Mouse (Mus musculus) gastrocnemius, postnatal 14 days (tissue): ENCODE measurements around the gene Gm16223. TPM values are rescaled to one million over a fixed set of nuclear protein-coding genes. Genes with fewer than 3 reads are reported as not detected.

Experiments
- DNase-seq: peaks from one replicate; pipeline ENCODE4 v3.0.0; 2021; ENCODE audit warnings: mixed read lengths
- intact Hi-C: fragments of 180-260 bp; cut with DNase I; formaldehyde crosslinking; loops from one replicate; pipeline ENCODE4 v1.15.1; 2025; ENCODE audit warnings: low total_unique reads
- long read RNA-seq, 2 experiments: library from polyadenylated mRNA; stranded (forward); transcript quantifications; one replicate each; pipeline ENCODE4 v2.0.0; 2021
- total RNA-seq, 2 experiments: library from RNA; stranded (reverse); gene quantifications; 2 replicates each; pipeline ENCODE4 v1.2.3; 2021

Gm16223 gene
- not detected for total RNA-seq
- long read RNA-seq, experiment 1, result 0 reads
- long read RNA-seq, experiment 2, result 0 reads

DNA sequence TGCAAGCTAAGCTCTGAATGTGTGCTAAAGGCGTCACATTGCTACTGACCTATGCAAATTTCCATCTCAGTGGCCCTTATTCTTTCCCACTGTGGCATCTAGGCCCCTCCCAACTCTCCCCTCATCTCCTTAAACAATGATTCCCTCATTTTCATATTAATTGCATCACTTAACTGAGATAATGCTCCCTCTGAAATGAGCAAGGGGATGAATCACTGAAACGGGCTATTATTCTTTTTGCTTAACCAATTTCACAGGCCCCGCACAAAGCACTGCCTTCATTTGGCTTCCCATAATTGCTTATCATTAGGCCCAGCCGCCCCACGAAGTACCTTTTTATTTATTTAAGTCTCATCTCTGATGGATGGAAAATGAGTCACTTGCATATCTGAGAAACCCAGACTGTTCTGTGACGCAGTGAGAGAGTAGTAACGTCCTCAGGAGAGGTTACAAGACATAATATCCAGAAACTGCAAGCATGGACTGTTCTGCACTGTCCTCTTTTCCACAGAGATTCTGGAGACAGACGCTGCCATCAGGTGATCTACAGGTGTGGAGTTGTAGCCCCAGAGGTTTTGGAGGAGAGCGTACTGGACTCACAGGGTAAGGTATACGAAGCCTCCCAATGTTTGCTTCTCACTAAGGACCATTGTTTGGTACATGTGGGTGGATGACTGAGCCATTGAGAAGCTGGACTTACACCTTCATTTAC lies at the start of gene Gm16223:
Gene Gm16223 (plus strand): TSS at position 485 of the 712 bp plus-strand sequence.
- no peak for DNase-seq
- intact Hi-C loops, result no loop called here

DNA sequence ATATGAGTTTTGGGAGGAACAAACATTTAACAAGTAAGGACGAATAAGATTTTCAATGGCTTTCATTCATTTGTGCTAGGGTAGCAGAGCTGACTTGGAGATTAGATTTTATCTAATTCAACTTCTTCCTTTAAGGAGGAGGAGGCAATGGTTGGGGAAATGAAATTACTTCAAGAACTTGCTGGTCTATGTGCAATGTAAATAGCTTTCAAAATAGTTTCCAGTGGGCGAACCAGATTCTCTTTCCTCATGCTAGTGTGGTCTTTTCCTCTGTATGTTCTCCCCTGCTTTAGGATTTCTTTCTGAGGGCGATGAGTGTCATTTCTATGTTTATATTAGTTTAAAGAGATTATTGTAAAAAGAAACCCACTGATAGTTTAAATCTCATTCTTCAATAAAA lies 45.7 kb upstream of the Gm16223 start:
- no peak for DNase-seq
- intact Hi-C loops, result no loop called here

- intact Hi-C loops, result no loop called here
- no peak for DNase-seq
These were observed 44.2 kb upstream of the Gm16223 start for GRCm38 (mm10) chr5:42023521-42023920.

DNA sequence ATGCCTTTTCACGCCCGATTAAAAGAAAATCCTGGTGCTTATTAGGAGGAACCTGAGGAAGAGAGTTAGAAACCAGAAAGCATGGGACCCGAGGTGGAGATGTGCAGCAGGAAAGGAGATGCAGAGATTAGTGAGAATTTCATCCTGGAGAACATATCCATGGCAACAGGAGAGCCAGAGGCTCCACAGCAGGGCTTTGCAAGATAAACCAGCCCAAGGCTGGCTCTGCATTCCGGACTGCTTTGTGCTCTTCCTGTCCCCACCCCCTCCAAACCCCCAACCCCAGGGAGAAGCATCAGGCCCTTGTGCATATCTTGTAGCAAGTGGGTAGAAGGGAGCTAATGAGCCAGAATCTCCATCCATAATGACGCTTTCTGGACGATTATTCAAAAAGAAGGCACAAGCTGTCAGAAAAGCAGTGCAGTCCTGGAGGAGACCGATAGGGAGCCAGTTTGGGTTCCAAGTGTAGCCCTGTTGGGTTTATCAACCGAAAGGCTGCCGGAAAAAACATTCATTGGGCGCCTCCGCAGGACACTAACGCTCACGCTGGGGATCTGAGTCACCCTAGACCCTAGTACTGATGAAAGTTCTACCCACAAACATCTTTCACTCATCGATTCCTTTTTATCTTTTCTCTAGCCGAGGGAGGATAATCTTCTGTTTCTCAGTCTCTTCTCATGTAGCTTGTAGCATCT lies 31.2 kb upstream of the Gm16223 start:
- no peak for DNase-seq
- intact Hi-C loops, result no loop called here

GRCm38 (mm10) chr5:42054636-42055035 lies 13.1 kb upstream of the Gm16223 start:
- DNase-seq, result no peak
- intact Hi-C loops, result no loop called here

GRCm38 (mm10) chr5:42055151-42055550 lies 12.6 kb upstream of the Gm16223 start:
- intact Hi-C loops, result no loop called here
- DNase-seq, result no peak

DNA sequence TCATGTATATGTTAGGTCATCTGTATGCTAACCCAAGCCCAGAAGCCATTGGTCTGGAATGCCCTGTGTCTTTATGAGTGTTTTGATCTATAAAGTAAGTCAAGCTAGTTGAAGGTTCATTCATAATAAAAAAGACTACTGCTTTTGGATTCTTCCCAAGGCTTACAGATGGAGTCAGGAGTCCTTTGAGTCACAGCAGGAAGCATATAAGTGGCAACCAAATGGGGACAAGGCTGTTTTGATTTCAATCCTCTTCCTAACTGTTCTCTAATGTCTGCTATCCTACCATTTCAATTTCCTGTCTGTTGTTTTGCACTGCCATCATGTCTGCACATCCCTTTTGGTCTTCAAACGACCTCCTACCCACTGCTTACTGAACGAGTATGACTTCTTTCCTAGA lies 2.7 kb upstream of the Gm16223 start:
- no peak for DNase-seq
- intact Hi-C loops, result no loop called here

- intact Hi-C loops, result no loop called here
These were observed 685 bp upstream of the Gm16223 start for GRCm38 (mm10) chr5:42067075-42067474.

DNA sequence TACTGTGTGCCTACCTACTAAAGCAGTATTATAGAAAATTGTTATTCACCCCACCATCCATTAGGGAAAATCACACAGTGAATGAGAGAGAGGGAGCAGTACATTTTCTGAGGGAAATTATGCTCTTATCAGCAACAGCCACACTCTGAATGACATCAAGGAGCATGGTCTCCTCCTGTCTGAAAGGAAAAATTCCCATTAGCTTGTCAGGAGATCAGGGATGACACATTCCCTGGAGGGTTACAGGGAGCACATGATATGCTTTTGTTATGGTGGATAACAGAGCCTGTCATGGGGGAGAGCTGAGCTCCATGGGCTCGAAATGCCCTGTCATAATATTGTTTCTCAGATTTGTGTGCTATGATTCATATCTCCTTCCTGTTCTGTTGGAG lies 424 bp downstream of the Gm16223 start:
- intact Hi-C loops, result no loop called here

More at GRCm38 (mm10) chr5:42067075-42067474, 685 bp upstream of the Gm16223 start:
- no peak for DNase-seq

GRCm38 (mm10) chr5:42116586-42117346 lies 49.0 kb downstream of the Gm16223 start:
- intact Hi-C loops, result no loop called here

More for the DNA sequence above, 424 bp downstream of the Gm16223 start:
- DNase-seq, result no peak

GRCm38 (mm10) chr5:42125562-42125961 lies 57.8 kb downstream of the Gm16223 start:
- intact Hi-C loops, result no loop called here
- no peak for DNase-seq

More at GRCm38 (mm10) chr5:42116586-42117346, 49.0 kb downstream of the Gm16223 start:
- DNase-seq, result no peak

GRCm38 (mm10) chr5:42155626-42156025 lies 87.9 kb downstream of the Gm16223 start:
- intact Hi-C loops, result no loop called here
- DNase-seq, result no peak

DNA sequence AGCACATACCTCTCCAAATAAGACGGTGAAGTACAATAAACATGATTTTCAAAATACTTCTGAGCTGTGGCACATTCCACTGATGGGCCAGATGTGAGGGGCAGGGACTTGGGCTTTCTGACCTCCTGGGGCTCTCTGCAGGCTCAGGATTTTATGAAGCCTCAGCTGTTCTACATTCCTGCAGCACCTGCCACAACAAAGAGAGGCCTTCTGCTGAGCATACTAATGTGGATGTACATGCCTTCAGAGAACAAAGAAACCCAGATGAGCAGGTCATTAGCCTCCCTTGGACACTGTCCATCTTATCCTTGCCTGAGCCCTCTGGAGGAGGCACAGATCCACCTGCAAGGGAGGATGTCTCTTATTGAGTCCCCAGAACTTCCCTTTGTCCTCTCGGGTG lies 97.0 kb downstream of the Gm16223 start:
- intact Hi-C loops, result no loop called here
- no peak for DNase-seq

GRCm38 (mm10) chr5:42166311-42166710 lies 98.6 kb downstream of the Gm16223 start:
- intact Hi-C loops, result no loop called here
- no peak for DNase-seq

DNA sequence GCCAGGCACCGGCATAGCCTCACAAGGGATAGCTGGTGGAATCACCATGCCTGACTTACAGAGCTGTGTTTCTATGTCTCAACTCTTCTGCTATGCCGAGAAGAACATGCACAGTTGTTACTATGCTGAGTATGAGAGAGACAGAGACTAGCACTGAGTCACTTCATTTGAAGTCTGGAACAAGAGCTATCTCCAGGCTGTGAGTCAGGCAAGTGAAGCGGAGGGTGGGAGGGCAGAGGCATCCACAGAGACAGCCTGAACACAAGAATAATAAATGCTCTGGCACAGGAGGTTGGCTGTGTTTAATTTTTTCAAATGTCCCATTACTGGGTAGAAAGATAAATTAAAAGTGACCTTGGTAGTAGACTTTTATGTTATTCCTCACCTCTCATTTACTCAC lies 100.3 kb downstream of the Gm16223 start:
- DNase-seq, result no peak

GRCm38 (mm10) chr5:42168785-42169184 lies 101.0 kb downstream of the Gm16223 start:
- DNase-seq, result no peak
- intact Hi-C loops, result no loop called here

More for the DNA sequence above, 100.3 kb downstream of the Gm16223 start:
- intact Hi-C loops, result no loop called here

- intact Hi-C loops, result no loop called here
These were observed 106.3 kb downstream of the Gm16223 start for GRCm38 (mm10) chr5:42174109-42174508.

DNA sequence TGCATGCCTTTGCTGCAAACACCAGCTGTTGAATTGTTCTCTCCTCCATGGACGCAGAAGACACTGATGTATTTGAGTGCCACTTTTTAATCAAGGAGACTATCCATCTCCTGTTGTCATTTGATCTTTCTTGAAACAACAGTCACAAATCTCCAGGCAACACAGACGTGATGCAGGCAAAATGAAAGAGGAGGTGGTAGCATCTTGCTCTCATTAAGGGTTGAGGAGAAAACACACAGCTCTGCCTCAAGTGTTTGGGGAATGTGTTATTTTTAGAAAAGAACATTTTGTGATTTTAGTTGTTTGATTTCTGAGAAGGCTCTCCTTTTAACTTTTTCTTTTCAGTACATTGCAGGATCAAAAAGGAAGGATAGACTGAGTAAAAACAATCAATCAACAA lies 107.7 kb downstream of the Gm16223 start:
- no peak for DNase-seq
- intact Hi-C loops, result no loop called here

More at GRCm38 (mm10) chr5:42174109-42174508, 106.3 kb downstream of the Gm16223 start:
- DNase-seq, result no peak

DNA sequence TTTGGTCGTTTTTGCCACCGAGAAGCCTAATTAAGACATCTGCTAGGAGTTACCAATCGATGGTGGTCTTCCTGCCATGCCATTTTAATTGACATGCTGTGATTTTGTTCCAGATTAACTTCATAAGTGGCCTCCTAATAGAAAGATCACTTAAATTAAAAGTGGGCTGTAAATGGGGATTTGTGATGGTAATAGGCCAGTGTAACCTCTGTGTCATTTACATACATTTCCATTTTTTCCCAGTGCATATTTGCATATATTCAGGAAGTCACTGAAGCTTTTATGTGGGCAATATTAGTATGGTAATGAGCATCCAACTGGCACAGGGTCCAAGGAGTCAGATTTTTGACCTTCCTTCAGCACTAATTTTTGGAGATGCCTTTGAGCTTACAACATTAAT lies 130.7 kb downstream of the Gm16223 start:
- intact Hi-C loops, result no loop called here
- DNase-seq, result no peak

DNA sequence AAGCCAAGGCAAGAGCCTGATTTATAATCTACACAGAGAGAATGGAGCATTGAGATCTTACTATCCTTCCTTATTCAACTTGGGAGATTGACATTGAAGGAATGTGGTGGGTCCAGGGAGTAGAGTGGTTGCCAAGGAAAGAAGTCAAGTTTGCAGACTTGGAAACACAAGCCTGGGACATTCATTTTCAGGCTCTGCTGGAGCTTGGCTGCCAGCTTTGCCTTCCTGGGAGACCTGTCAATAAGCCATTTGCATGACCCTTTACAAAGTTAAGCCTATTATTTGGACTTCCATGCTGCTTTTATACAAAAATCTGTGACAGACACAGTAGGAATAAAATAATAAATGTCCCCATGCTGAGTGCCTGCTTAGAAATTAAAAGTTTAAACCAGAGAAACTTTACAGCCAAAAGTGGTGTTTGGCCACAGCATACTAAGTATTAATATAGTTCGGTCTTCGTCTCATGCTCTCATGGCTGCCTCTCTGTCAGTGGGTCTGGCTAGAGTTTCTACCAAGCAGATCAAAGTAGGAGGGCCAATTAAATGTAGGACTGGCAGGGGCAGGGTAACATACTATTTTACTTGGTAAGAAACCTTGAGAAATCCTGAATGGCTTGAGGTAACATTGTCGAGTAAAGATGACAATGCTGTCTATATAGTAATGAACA lies 139.8 kb downstream of the Gm16223 start:
- intact Hi-C loops, result no loop called here
- DNase-seq, result no peak
